Mouse (Mus musculus) heart, adult 2 months (tissue): ENCODE measurements at regions not wholly inside any gene's neighbourhood (a gene's known extent, or its start where the extent isn't known, plus 50 kb on each side); places are given as distances from the start of the nearest gene placed in this dataset.

ENCODE experiments used
- DNase-seq, 2 experiments: peaks; one replicate each; pipeline ENCODE4 v3.0.0; 2021
- H3K27ac ChIP-seq: fragments of 200-600 bp; 2 replicates; pipeline ENCODE4 v1.8.1; 2022
- H3K27me3 ChIP-seq: fragments of 200-500 bp; 2 replicates; pipeline ENCODE4 v1.6.1; 2012; ENCODE audit warnings: mild to moderate bottlenecking, low read length, inconsistent platforms, mixed read lengths; ENCODE audit not compliant: control insufficient read depth, insufficient read depth
- H3K36me3 ChIP-seq: fragments of 200-500 bp; 2 replicates; pipeline ENCODE4 v1.6.1; 2012; ENCODE audit warnings: low read length, inconsistent platforms; ENCODE audit not compliant: control insufficient read depth, insufficient read depth
- H3K4me1 ChIP-seq: fragments of 200-500 bp; 2 replicates; pipeline ENCODE4 v1.6.1; 2011; ENCODE audit warnings: low read length; ENCODE audit not compliant: control insufficient read depth, insufficient read depth
- H3K4me3 ChIP-seq: fragments of 200-600 bp; 2 replicates; pipeline ENCODE4 v1.8.1; 2022
- H3K79me2 ChIP-seq: fragments of 200-500 bp; replicated peaks from 2 replicates; pipeline ENCODE4 v1.6.1; 2012; ENCODE audit warnings: mild to moderate bottlenecking, inconsistent platforms, low read length, moderate library complexity, mixed read lengths; ENCODE audit not compliant: control insufficient read depth, insufficient read depth
- H3K9ac ChIP-seq: fragments of 200-500 bp; 2 replicates; pipeline ENCODE4 v1.6.1; 2012; ENCODE audit warnings: low read depth, mild to moderate bottlenecking, control low read depth, inconsistent platforms, low read length, mixed read lengths
- CTCF ChIP-seq: fragments of 200-600 bp; IDR thresholded peaks from 2 replicates; pipeline ENCODE4 v1.8.1; 2022; ENCODE audit warnings: antibody characterized with exemption, mild to moderate bottlenecking, moderate library complexity
- EP300 ChIP-seq: fragments of 200-500 bp; IDR thresholded peaks from 2 replicates; pipeline ENCODE4 v1.6.1; 2011; ENCODE audit warnings: low read depth, low read length, control low read depth; ENCODE audit not compliant: insufficient read depth
- POLR2A ChIP-seq: fragments of 200-500 bp; IDR thresholded peaks from 2 replicates; pipeline ENCODE4 v1.6.1; 2011; ENCODE audit warnings: mild to moderate bottlenecking, low read depth, low read length, control low read depth; ENCODE audit not compliant: insufficient read depth
- WGBS: fragments of 180-500 bp; shearing (Covaris S2); methylation state at CpG from one replicate; pipeline ENCODE4 v1.1.7; 2018; 5-methylcytosine and 5-hydroxymethylcytosine counted together
- intact Hi-C: fragments of 180-260 bp; cut with DNase I; formaldehyde crosslinking; loops from one replicate; pipeline ENCODE4 v1.15.1; 2025
- microRNA-seq, 2 experiments: library from miRNA; unstranded; fragments of <30 nt; microRNA quantifications; one replicate each; pipeline ENCODE4 v1.2.0; 2021

GRCm38 (mm10) chr1:12633049-12633448, 1219.1 kb downstream of the A830018L16Rik start:
- Histone ChIP-seq H3K79me2 (no peaks in the 10 kb centered on the region), H3K9ac (no peak overlapping the region), H3K4me3 (no peak overlapping the region), H3K27me3 (no peaks in the 10 kb centered on the region; the same call in 1 of the 2 replicates), H3K27ac (no peak overlapping the region), H3K4me1 (no peaks in the 10 kb centered on the region), H3K36me3 (no peaks in the 10 kb centered on the region)
- 87% methylated on average over 3 of the region's 3 CpGs for WGBS
- DNase-seq, result no peak
- intact Hi-C loops, result no loop called here
- TF ChIP-seq EP300 (no peak), POLR2A (no peak), CTCF (no peak)

- WGBS, result 66% methylated on average over 9 of the region's 9 CpGs
- Histone ChIP-seq H3K36me3 (no peaks in the 10 kb centered on the region), H3K27me3 (no peaks in the 10 kb centered on the region; the same call in 1 of the 2 replicates), H3K4me1 (no peaks in the 10 kb centered on the region), H3K79me2 (no peaks in the 10 kb centered on the region), H3K9ac (no peak overlapping the region), H3K27ac (no peak overlapping the region), H3K4me3 (no peak overlapping the region)
- TF ChIP-seq EP300, result no peak
- TF ChIP-seq CTCF, result no peak
- intact Hi-C loops, result no loop called here
- no peak for DNase-seq
These were observed 1222.6 kb downstream of the A830018L16Rik start for GRCm38 (mm10) chr1:12636326-12637147.

- intact Hi-C loops, result no loop called here
- H3K9ac ChIP-seq, result no peak overlapping the region
- no peaks in the 10 kb centered on the region for H3K36me3 ChIP-seq
- no peaks in the 10 kb centered on the region for H3K4me1 ChIP-seq
- no peak overlapping the region for H3K27ac ChIP-seq
- H3K27me3 ChIP-seq, result no peaks in the 10 kb centered on the region
- no peak overlapping the region for H3K4me3 ChIP-seq
- no peaks in the 10 kb centered on the region for H3K79me2 ChIP-seq
- DNase-seq, result no peak
- WGBS, result 60% methylated on average over 4 of the region's 4 CpGs
- TF ChIP-seq EP300 (no peak), POLR2A (no peak), CTCF (no peak)
These were observed 1227.1 kb downstream of the A830018L16Rik start for GRCm38 (mm10) chr1:12640983-12641382.

Small RNAs in the stretch of these regions (microRNA-seq; reads per million reads assigned to microRNA genes)
- 0 reads per million in 2 experiments for gene Mir6341
